Mouse (Mus musculus): Measurements from ENCODE around the gene Stum. TPM values are rescaled to one million over a fixed set of nuclear protein-coding genes. Genes with fewer than 3 reads are reported as not detected.
A peak's percentile ranks its signal among the peaks of the same experiment; 100 is the strongest.

Gene Stum
- total RNA-seq, 2 experiments from 2014 or later = 131 to 139 TPM

- no peak for DNase-seq (ENCODE audit: extremely low spot score in 1 of 2, low spot score in 2 of 2)
- intact Hi-C loops (cut with DNase I) = no loop called here
These were observed 38.9 kb downstream of the Stum start for GRCm38 (mm10) chr1:180444411-180444810.

GRCm38 (mm10) chr1:180439496-180439895, 43.8 kb downstream of the Stum start:
- DNase-seq (ENCODE audit: extremely low spot score in 1 of 2, low spot score in 2 of 2) = no peak
- intact Hi-C loops (cut with DNase I) = no loop called here

GRCm38 (mm10) chr1:180434925-180435324, 48.4 kb downstream of the Stum start:
- intact Hi-C loops (cut with DNase I) = loop anchor here (1.0 to 5.0 kb wide), 3 partner anchors 47 to 327 kb away; partner anchors contain the start of gene Stum

GRCm38 (mm10) chr1:180433796-180434566, 49.3 kb downstream of the Stum start:
- intact Hi-C loops (cut with DNase I) = loop anchor here (1.0 to 5.0 kb wide), 3 partner anchors 48 to 328 kb away; partner anchors contain the start of gene Stum
- DNase-seq (ENCODE audit: extremely low spot score in 1 of 2, low spot score in 2 of 2) = peak; percentile 58 to 73

More at GRCm38 (mm10) chr1:180434925-180435324, 48.4 kb downstream of the Stum start:
- no peak for DNase-seq (ENCODE audit: extremely low spot score in 1 of 2, low spot score in 2 of 2)

GRCm38 (mm10) chr1:180433098-180433538, 50.2 kb downstream of the Stum start:
- no peak for DNase-seq (ENCODE audit: extremely low spot score in 1 of 2, low spot score in 2 of 2)
- intact Hi-C loops (cut with DNase I) = loop anchor here (5.0 kb wide), 2 partner anchors 49 to 329 kb away; partner anchors contain the start of gene Stum

GRCm38 (mm10) chr1:180431833-180432232, 51.5 kb downstream of the Stum start:
- intact Hi-C loops (cut with DNase I) = loop anchor here (5.0 kb wide), 2 partner anchors 50 to 330 kb away; partner anchors contain the start of gene Stum
- no peak for DNase-seq (ENCODE audit: extremely low spot score in 1 of 2, low spot score in 2 of 2)

GRCm38 (mm10) chr1:180429819-180430218, 53.5 kb downstream of the Stum start:
- intact Hi-C loops (cut with DNase I) = loop anchor here (5.0 to 10.0 kb wide), 4 partner anchors 52 to 332 kb away; partner anchors contain the start of gene Stum

GRCm38 (mm10) chr1:180428871-180429270, 54.4 kb downstream of the Stum start:
- intact Hi-C loops (cut with DNase I) = loop anchor here (5.0 to 10.0 kb wide), 2 partner anchors 162 to 254 kb away; no protein-coding TSS in a partner anchor
- DNase-seq (ENCODE audit: extremely low spot score in 1 of 2, low spot score in 2 of 2) = no peak

More at GRCm38 (mm10) chr1:180429819-180430218, 53.5 kb downstream of the Stum start:
- no peak for DNase-seq (ENCODE audit: extremely low spot score in 1 of 2, low spot score in 2 of 2)

GRCm38 (mm10) chr1:180428101-180428712, 55.1 kb downstream of the Stum start:
- intact Hi-C loops (cut with DNase I) = loop anchor here (5.0 to 10.0 kb wide), 2 partner anchors 161 to 253 kb away; no protein-coding TSS in a partner anchor
- peak; percentile 67 to 70 for DNase-seq (ENCODE audit: extremely low spot score in 1 of 2, low spot score in 2 of 2)

- intact Hi-C loops (cut with DNase I) = loop anchor here (5.0 to 10.0 kb wide), 2 partner anchors 160 to 253 kb away; no protein-coding TSS in a partner anchor
- DNase-seq (ENCODE audit: extremely low spot score in 1 of 2, low spot score in 2 of 2) = no peak
These were observed 55.6 kb downstream of the Stum start for GRCm38 (mm10) chr1:180427685-180428084.

GRCm38 (mm10) chr1:180426405-180426804, 56.9 kb downstream of the Stum start:
- intact Hi-C loops (cut with DNase I) = loop anchor here (5.0 to 10.0 kb wide), 2 partner anchors 159 to 252 kb away; no protein-coding TSS in a partner anchor
- no peak for DNase-seq (ENCODE audit: extremely low spot score in 1 of 2, low spot score in 2 of 2)

- DNase-seq (ENCODE audit: extremely low spot score in 1 of 2, low spot score in 2 of 2) = no peak
- intact Hi-C loops (cut with DNase I) = loop anchor here (10.0 kb wide), 1 partner anchor 249 kb away; no protein-coding TSS in a partner anchor
These were observed 59.4 kb downstream of the Stum start for GRCm38 (mm10) chr1:180423931-180424330.

GRCm38 (mm10) chr1:180423008-180423639, 60.2 kb downstream of the Stum start:
- intact Hi-C loops (cut with DNase I) = loop anchor here (10.0 kb wide), 1 partner anchor 248 kb away; no protein-coding TSS in a partner anchor
- DNase-seq (ENCODE audit: extremely low spot score in 1 of 2, low spot score in 2 of 2) = peak in 1 of 2 experiments; percentile 53

GRCm38 (mm10) chr1:180422076-180422828, 61.1 kb downstream of the Stum start:
- peak in 1 of 2 experiments; percentile 91 for DNase-seq (ENCODE audit: extremely low spot score in 1 of 2, low spot score in 2 of 2)
- intact Hi-C loops (cut with DNase I) = loop anchor here (10.0 kb wide), 1 partner anchor 247 kb away; no protein-coding TSS in a partner anchor

GRCm38 (mm10) chr1:180421165-180421909, 62.0 kb downstream of the Stum start:
- DNase-seq (ENCODE audit: extremely low spot score in 1 of 2, low spot score in 2 of 2) = no peak
- intact Hi-C loops (cut with DNase I) = loop anchor here (10.0 kb wide), 1 partner anchor 247 kb away; no protein-coding TSS in a partner anchor

- intact Hi-C loops (cut with DNase I) = loop anchor here (10.0 kb wide), 1 partner anchor 246 kb away; no protein-coding TSS in a partner anchor
These were observed 62.7 kb downstream of the Stum start for GRCm38 (mm10) chr1:180420496-180421164.

GRCm38 (mm10) chr1:180419059-180419458, 64.2 kb downstream of the Stum start:
- intact Hi-C loops (cut with DNase I) = no loop called here
- DNase-seq (ENCODE audit: extremely low spot score in 1 of 2, low spot score in 2 of 2) = no peak

More at GRCm38 (mm10) chr1:180420496-180421164, 62.7 kb downstream of the Stum start:
- no peak for DNase-seq (ENCODE audit: extremely low spot score in 1 of 2, low spot score in 2 of 2)
